Mouse (Mus musculus): Measurements from ENCODE around the gene Padi6. TPM values are rescaled to one million over a fixed set of nuclear protein-coding genes. Genes with fewer than 3 reads are reported as not detected.

The Padi6 gene
- total and polyA plus RNA-seq, 2 experiments from 2014 or later, result not detected

DNA sequence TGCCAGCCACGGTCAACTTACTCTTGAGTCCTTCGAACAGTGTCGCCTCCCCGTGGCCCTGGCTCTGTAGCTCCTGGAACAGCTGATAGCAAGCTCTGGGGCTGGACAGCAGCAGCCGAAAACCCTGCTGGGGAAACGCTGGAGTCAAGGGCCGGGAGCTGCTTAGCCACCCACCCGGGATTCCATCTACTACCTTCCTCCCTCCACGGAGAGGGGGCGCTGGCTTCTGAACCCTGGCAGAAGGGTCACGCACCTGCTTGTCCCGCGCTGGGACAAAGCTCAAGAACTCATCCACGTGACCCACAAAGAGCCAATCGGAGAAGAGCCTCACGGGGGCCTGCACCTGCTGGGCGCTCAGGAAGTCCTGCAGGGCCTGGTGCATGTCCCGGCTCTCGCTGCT, 7.9 kb upstream of the Padi6 start:
- H3K27me3 ChIP-seq (ENCODE audit: control insufficient read depth, insufficient read depth, low read length), result no peaks in the 10 kb centered on the region
- H3K4me1 ChIP-seq (ENCODE audit: control insufficient read depth, insufficient read depth), result peaks cover 5% of the 10 kb centered on the region; the same call in 1 of the 2 replicates
- ATAC-seq (ENCODE audit: insufficient read depth, low read depth) (no peak; the same call in 1 of the 2 replicates), DNase-seq (ENCODE audit: low spot score) (peak; percentile 58)
- H3K4me2 ChIP-seq (ENCODE audit: low read depth, low read length), result peak overlapping the region; percentile 21; the same call in 1 of the 2 replicates
- no peaks in the 10 kb centered on the region for H3K36me3 ChIP-seq (replicated peaks; ENCODE audit: control insufficient read depth, insufficient read depth, low read length)
- 12% methylated on average over 17 of the region's 19 CpGs for WGBS
- no peak overlapping the region for H3K9ac ChIP-seq (replicated peaks; ENCODE audit: low read depth, low read length)
- TF ChIP-seq EP300 (IDR thresholded peaks at IDR 0.05; ENCODE audit: low read depth) (no peak), CTCF (IDR thresholded peaks at IDR 0.05; ENCODE audit: low read depth) (0 out of 2 replicates have a peak, but pooled peaks have one; percentile 16)
- H3K27ac ChIP-seq (ENCODE audit: low read depth), result no peak overlapping the region
- H3K4me3 ChIP-seq (ENCODE audit: low read depth, low read length), result peak overlapping the region; percentile 19
- no peaks in the 10 kb centered on the region for H3K9me3 ChIP-seq (replicated peaks; ENCODE audit: control insufficient read depth, low read length)

- Histone ChIP-seq H3K9me3 (replicated peaks; ENCODE audit: control insufficient read depth, low read length) (no peaks in the 10 kb centered on the region), H3K27me3 (ENCODE audit: control insufficient read depth, insufficient read depth, low read length) (no peaks in the 10 kb centered on the region), H3K36me3 (replicated peaks; ENCODE audit: control insufficient read depth, insufficient read depth, low read length) (no peaks in the 10 kb centered on the region), H3K9ac (replicated peaks; ENCODE audit: low read depth, low read length) (peak overlapping the region; percentile 36; the same call in 1 of the 2 replicates), H3K4me1 (ENCODE audit: control insufficient read depth, insufficient read depth) (peaks cover under 1% of the 10 kb centered on the region; the same call in 1 of the 2 replicates), H3K4me2 (ENCODE audit: low read depth, low read length) (peak overlapping the region; percentile 14; the same call in 1 of the 2 replicates), H3K4me3 (ENCODE audit: low read depth, low read length) (no peak overlapping the region), H3K27ac (ENCODE audit: low read depth) (peak overlapping the region; percentile 85)
- DNase-seq (ENCODE audit: low spot score) (peak; percentile 87), ATAC-seq (ENCODE audit: insufficient read depth, low read depth) (peak; percentile 90)
- no peak for TF ChIP-seq CTCF (IDR thresholded peaks at IDR 0.05; ENCODE audit: low read depth)
- peak; percentile 80; the same call in 1 of the 2 replicates for TF ChIP-seq EP300 (IDR thresholded peaks at IDR 0.05; ENCODE audit: low read depth)
- WGBS, result 9% methylated on average over 12 of the region's 12 CpGs
Observed at GRCm38 (mm10) chr4:140747978-140748377, 5.5 kb upstream of the Padi6 start.

DNA sequence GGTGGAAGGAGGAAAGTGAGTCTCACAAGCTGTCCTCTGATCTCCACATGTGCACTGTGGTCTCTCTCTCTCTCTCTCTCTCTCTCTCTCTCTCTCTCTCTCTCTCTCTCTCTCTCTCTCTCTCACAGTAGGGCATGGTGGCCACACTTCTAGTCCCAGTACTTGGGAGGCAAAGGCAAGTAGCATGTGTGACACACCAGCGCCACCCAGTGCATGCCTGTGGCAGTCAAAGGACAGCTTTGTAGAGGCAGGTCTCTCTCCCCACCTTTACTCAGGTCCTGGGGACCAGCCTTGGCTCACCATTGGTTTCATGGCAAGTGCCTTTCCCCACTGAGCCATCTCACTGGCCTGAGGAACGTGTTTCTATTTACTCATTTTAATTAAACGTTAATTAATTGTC, 2.2 kb upstream of the Padi6 start:
- no peak overlapping the region for H3K27ac ChIP-seq (ENCODE audit: low read depth)
- 13% methylated on average over 3 of the region's 3 CpGs for WGBS
- DNase-seq (ENCODE audit: low spot score), result peak; percentile 46
- H3K9ac ChIP-seq (replicated peaks; ENCODE audit: low read depth, low read length), result no peak overlapping the region
- no peak overlapping the region for H3K4me3 ChIP-seq (ENCODE audit: low read depth, low read length)
- no peaks in the 10 kb centered on the region for H3K27me3 ChIP-seq (ENCODE audit: control insufficient read depth, insufficient read depth, low read length)
- H3K9me3 ChIP-seq (replicated peaks; ENCODE audit: control insufficient read depth, low read length), result no peaks in the 10 kb centered on the region
- no peaks in the 10 kb centered on the region; the same call in 1 of the 2 replicates for H3K4me1 ChIP-seq (ENCODE audit: control insufficient read depth, insufficient read depth)
- peak; percentile 19 for ATAC-seq (ENCODE audit: insufficient read depth, low read depth)
- TF ChIP-seq CTCF (IDR thresholded peaks at IDR 0.05; ENCODE audit: low read depth), result peak; percentile 68
- no peak for TF ChIP-seq EP300 (IDR thresholded peaks at IDR 0.05; ENCODE audit: low read depth)
- no peaks in the 10 kb centered on the region for H3K36me3 ChIP-seq (replicated peaks; ENCODE audit: control insufficient read depth, insufficient read depth, low read length)
- no peak overlapping the region for H3K4me2 ChIP-seq (ENCODE audit: low read depth, low read length)

- DNase-seq (ENCODE audit: low spot score) (no peak), ATAC-seq (ENCODE audit: insufficient read depth, low read depth) (no peak)
- H3K4me3 ChIP-seq (ENCODE audit: low read depth, low read length), result no peak overlapping the region
- no peak overlapping the region for H3K27ac ChIP-seq (ENCODE audit: low read depth)
- H3K9me3 ChIP-seq (replicated peaks; ENCODE audit: control insufficient read depth, low read length), result no peaks in the 10 kb centered on the region
- H3K36me3 ChIP-seq (replicated peaks; ENCODE audit: control insufficient read depth, insufficient read depth, low read length), result no peaks in the 10 kb centered on the region
- H3K4me1 ChIP-seq (ENCODE audit: control insufficient read depth, insufficient read depth), result no peaks in the 10 kb centered on the region; the same call in 1 of the 2 replicates
- 17% methylated on average over 4 of the region's 4 CpGs for WGBS
- TF ChIP-seq EP300 (IDR thresholded peaks at IDR 0.05; ENCODE audit: low read depth) (no peak), CTCF (IDR thresholded peaks at IDR 0.05; ENCODE audit: low read depth) (no peak)
- H3K4me2 ChIP-seq (ENCODE audit: low read depth, low read length), result no peak overlapping the region
- no peak overlapping the region for H3K9ac ChIP-seq (replicated peaks; ENCODE audit: low read depth, low read length)
- no peaks in the 10 kb centered on the region for H3K27me3 ChIP-seq (ENCODE audit: control insufficient read depth, insufficient read depth, low read length)
Observed at GRCm38 (mm10) chr4:140743086-140743485, 643 bp upstream of the Padi6 start.

- H3K4me2 ChIP-seq (ENCODE audit: low read depth, low read length), result no peak overlapping the region
- ATAC-seq (ENCODE audit: insufficient read depth, low read depth) (no peak), DNase-seq (ENCODE audit: low spot score) (no peak)
- no peaks in the 10 kb centered on the region for H3K27me3 ChIP-seq (ENCODE audit: control insufficient read depth, insufficient read depth, low read length)
- 76% methylated on average over 6 of the region's 6 CpGs for WGBS
- TF ChIP-seq EP300 (IDR thresholded peaks at IDR 0.05; ENCODE audit: low read depth), result no peak
- no peak for TF ChIP-seq CTCF (IDR thresholded peaks at IDR 0.05; ENCODE audit: low read depth)
- H3K4me1 ChIP-seq (ENCODE audit: control insufficient read depth, insufficient read depth), result no peaks in the 10 kb centered on the region
- no peak overlapping the region for H3K27ac ChIP-seq (ENCODE audit: low read depth)
- no peaks in the 10 kb centered on the region for H3K9me3 ChIP-seq (replicated peaks; ENCODE audit: control insufficient read depth, low read length)
- no peak overlapping the region for H3K9ac ChIP-seq (replicated peaks; ENCODE audit: low read depth, low read length)
- no peak overlapping the region for H3K4me3 ChIP-seq (ENCODE audit: low read depth, low read length)
- H3K36me3 ChIP-seq (replicated peaks; ENCODE audit: control insufficient read depth, insufficient read depth, low read length), result no peaks in the 10 kb centered on the region
Observed at GRCm38 (mm10) chr4:140741401-140741800, 1.0 kb downstream of the Padi6 start.

GRCm38 (mm10) chr4:140740655-140741054, 1.8 kb downstream of the Padi6 start:
- H3K9me3 ChIP-seq (replicated peaks; ENCODE audit: control insufficient read depth, low read length), result no peaks in the 10 kb centered on the region
- WGBS, result 82% methylated on average over 11 of the region's 11 CpGs

More at GRCm38 (mm10) chr4:140740655-140741054, 1.8 kb downstream of the Padi6 start:
- Histone ChIP-seq H3K4me1 (ENCODE audit: control insufficient read depth, insufficient read depth) (no peaks in the 10 kb centered on the region), H3K36me3 (replicated peaks; ENCODE audit: control insufficient read depth, insufficient read depth, low read length) (no peaks in the 10 kb centered on the region), H3K9ac (replicated peaks; ENCODE audit: low read depth, low read length) (no peak overlapping the region), H3K27me3 (ENCODE audit: control insufficient read depth, insufficient read depth, low read length) (no peaks in the 10 kb centered on the region), H3K27ac (ENCODE audit: low read depth) (no peak overlapping the region), H3K4me2 (ENCODE audit: low read depth, low read length) (no peak overlapping the region), H3K4me3 (ENCODE audit: low read depth, low read length) (no peak overlapping the region)
- ATAC-seq (ENCODE audit: insufficient read depth, low read depth) (no peak), DNase-seq (ENCODE audit: low spot score) (no peak)
- no peak for TF ChIP-seq CTCF (IDR thresholded peaks at IDR 0.05; ENCODE audit: low read depth)
- no peak for TF ChIP-seq EP300 (IDR thresholded peaks at IDR 0.05; ENCODE audit: low read depth)

All from heart, postnatal 0 days (tissue).